Mouse (Mus musculus) embryonic facial prominence, embryonic 13.5 days (tissue): ENCODE results near the gene Vmn1r165. TPM values are rescaled to one million over a fixed set of nuclear protein-coding genes. Genes with fewer than 3 reads are reported as not detected.
"Not testable (repeated sequence)": the region's sequence is repeated elsewhere in the genome, so short reads cannot be mapped to it uniquely, and the experiment has no call there.

Experiments used
- ATAC-seq: fragments of 200-750 bp; cut with Nextera tagmentation; 2 replicates; pipeline ENCODE4 v1.8.0; 2017; ENCODE audit warnings: low read depth; ENCODE audit not compliant: insufficient number of reproducible peaks, insufficient read depth, low FRiP score, low TSS enrichment
- H3K27ac ChIP-seq: fragments of 300-500 bp; sonication (generic); 2 replicates; pipeline ENCODE4 v1.5.1; 2015; ENCODE audit warnings: moderate library complexity, mild to moderate bottlenecking, inconsistent platforms
- H3K27me3 ChIP-seq: fragments of 300-500 bp; sonication (generic); 2 replicates; pipeline ENCODE4 v1.6.1; 2015; ENCODE audit warnings: mild to moderate bottlenecking, inconsistent platforms
- H3K36me3 ChIP-seq: fragments of 300-500 bp; sonication (generic); 2 replicates; pipeline ENCODE4 v1.6.1; 2015; ENCODE audit warnings: mild to moderate bottlenecking, inconsistent platforms
- H3K4me1 ChIP-seq: fragments of 300-500 bp; sonication (generic); 2 replicates; pipeline ENCODE4 v1.6.1; 2015; ENCODE audit warnings: inconsistent platforms
- H3K4me2 ChIP-seq: fragments of 300-500 bp; sonication (generic); 2 replicates; pipeline ENCODE4 v1.6.1; 2015; ENCODE audit warnings: moderate library complexity, mild to moderate bottlenecking, inconsistent platforms
- H3K4me3 ChIP-seq: fragments of 300-500 bp; sonication (generic); 2 replicates; pipeline ENCODE4 v1.5.1; 2015; ENCODE audit warnings: mild to moderate bottlenecking, inconsistent platforms
- H3K9ac ChIP-seq: fragments of 300-500 bp; sonication (generic); 2 replicates; pipeline ENCODE4 v1.6.1; 2015; ENCODE audit warnings: mild to moderate bottlenecking, inconsistent platforms
- H3K9me3 ChIP-seq: fragments of 300-500 bp; sonication (generic); 2 replicates; pipeline ENCODE4 v1.6.1; 2016; ENCODE audit warnings: inconsistent platforms
- WGBS: fragments of 180-500 bp; shearing (Covaris S2); methylation state at CpG from one replicate; pipeline ENCODE4 v1.1.7; 2015; ENCODE audit warnings: mixed read lengths; 5-methylcytosine and 5-hydroxymethylcytosine counted together
- polyA plus RNA-seq: library from polyadenylated mRNA; unstranded; fragments of >200 nt; fragmentation: Nextera tagmentation; extraction: Ambion mirVana; gene quantifications from 2 replicates; pipeline ENCODE4 v1.2.1, GENCODE M21; 2015

The Vmn1r165 gene
- not detected in 2 replicates for polyA plus RNA-seq

GRCm38 (mm10) chr7:23217032-23217431, at the start of gene Vmn1r165:
Gene Vmn1r165, plus strand, starts transcription at chr7:23217332.
- not testable (repeated sequence) for H3K9ac ChIP-seq, H3K4me2 ChIP-seq, H3K4me1 ChIP-seq, H3K36me3 ChIP-seq, H3K27me3 ChIP-seq, H3K4me3 ChIP-seq, H3K27ac ChIP-seq, ATAC-seq, H3K9me3 ChIP-seq
- no CpG with 5 or more reads among the region's 3 CpGs for WGBS

DNA sequence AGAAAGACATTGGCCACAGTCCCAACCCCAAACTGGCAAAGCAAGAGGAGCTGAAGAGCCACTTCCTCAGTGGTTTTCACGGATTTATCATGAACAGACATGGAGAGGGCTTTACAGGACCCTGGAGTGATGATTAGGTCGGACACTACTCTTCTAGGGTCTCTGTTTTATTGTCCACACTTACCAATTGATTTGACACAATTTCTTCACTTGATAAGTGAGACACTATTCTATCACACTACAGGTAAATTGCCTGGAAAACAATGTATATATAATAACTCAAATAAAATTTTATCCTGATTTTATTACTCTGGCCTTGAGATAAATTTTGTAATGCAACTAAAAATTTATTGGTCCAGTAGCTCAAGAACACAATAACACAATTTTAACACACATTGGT, 34.5 kb downstream of the Vmn1r165 start, which contains the start of gene Vmn1r166:
TSS of gene Vmn1r166 (minus strand) at position 101 of the 400 bp plus-strand sequence.
- not testable (repeated sequence) for H3K4me3 ChIP-seq, H3K4me2 ChIP-seq, H3K36me3 ChIP-seq, H3K27me3 ChIP-seq, H3K9me3 ChIP-seq, H3K9ac ChIP-seq, H3K27ac ChIP-seq, ATAC-seq, H3K4me1 ChIP-seq
- no CpG with 5 or more reads among the region's 2 CpGs for WGBS

Other genes with a start within 250 kb of the Vmn1r165 start
- not detected in 2 replicates for gene Gm4214, start 232.7 kb upstream of the Vmn1r165 start, polyA plus RNA-seq
- gene Gm4216, start 197.4 kb upstream of the Vmn1r165 start, polyA plus RNA-seq: not detected in 2 replicates
- not detected in 2 replicates for gene Vmn1r163, start 161.8 kb upstream of the Vmn1r165 start, polyA plus RNA-seq
- gene Gm8720, start 149.9 kb upstream of the Vmn1r165 start, polyA plus RNA-seq: not detected in 2 replicates
- not detected in 2 replicates for gene Gm10662, start 72.9 kb upstream of the Vmn1r165 start, polyA plus RNA-seq
- not detected in 2 replicates for gene Vmn1r166, start 34.4 kb downstream of the Vmn1r165 start, polyA plus RNA-seq
- not detected in 2 replicates for gene Gm6902, start 61.6 kb downstream of the Vmn1r165 start, polyA plus RNA-seq
- not detected in 2 replicates for gene Nlrp4e, start 83.9 kb downstream of the Vmn1r165 start, polyA plus RNA-seq
- gene Nlrp5, start 168.6 kb downstream of the Vmn1r165 start, polyA plus RNA-seq: not detected in 2 replicates